Mouse (Mus musculus): ENCODE measurements around the gene Chst13. TPM values are rescaled to one million over a fixed set of nuclear protein-coding genes. Genes with fewer than 3 reads are reported as not detected.

Gene Chst13
- polyA plus RNA-seq, 1 experiment from 2014 or later = 0.17 TPM

DNA sequence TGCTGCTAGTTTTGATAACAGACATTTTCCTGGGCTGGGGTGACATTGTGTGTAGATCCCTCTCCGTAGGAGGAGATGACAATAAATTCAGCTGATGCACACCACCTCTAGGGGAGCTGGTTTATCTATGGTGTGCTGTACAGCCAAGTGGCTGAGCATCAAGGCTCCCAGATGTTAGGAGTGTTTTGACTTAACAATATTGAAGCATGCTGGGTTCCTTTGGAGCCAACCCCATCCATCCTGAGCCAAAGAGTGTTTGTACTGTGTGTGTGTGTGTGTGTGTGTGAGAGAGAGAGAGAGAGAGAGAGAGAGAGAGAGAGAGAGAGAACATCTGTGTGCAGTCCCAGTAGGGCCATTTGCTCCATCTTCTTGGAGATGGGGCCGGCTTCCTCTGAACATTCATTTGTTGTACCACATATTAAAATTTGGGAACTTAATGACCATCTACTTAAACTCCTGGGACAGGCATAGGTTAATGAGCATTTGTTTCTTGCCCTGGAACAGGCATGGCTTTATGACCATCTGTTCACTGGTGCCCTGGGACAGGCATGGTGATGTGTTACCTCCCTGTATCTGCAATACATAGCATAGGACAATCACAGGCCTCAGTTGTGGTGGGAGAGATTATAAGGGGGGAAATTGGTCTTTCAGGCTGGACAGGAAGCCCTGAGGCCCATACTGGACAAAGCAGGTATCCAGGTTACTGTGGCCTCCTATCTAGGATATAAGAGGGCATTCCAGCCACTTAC lies 7.3 kb downstream of the Chst13 start:
- ATAC-seq (ENCODE audit: low FRiP score) = no peak
- Histone ChIP-seq H3K4me2 (replicated peaks) (no peak overlapping the region), H3K27ac (no peak overlapping the region), H3K4me3 (no peak overlapping the region), H3K9ac (no peak overlapping the region), H3K9me3 (replicated peaks) (no peaks in the 10 kb centered on the region), H3K27me3 (no peaks in the 10 kb centered on the region), H3K4me1 (no peaks in the 10 kb centered on the region), H3K36me3 (no peaks in the 10 kb centered on the region)
- 79% methylated on average over 2 of the region's 2 CpGs for WGBS

DNA sequence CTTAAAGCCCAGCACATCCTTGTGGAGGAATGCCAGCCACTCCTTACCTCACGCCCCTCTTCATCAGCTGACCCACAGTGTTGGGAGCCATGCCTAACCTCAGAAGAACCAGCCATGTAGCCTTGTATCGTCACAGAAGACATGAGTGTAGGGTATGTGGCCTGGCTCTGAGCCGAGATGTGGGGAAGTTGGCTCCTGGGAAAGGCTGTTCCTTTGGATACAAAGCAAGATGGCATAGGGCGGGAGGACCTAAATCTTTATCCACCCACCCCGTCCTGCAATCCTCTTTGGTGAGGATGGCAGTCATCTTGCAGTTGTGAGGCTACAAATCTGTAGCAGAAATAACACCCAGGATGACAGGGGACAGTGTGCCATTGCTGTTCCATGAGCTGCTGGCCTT lies 9.0 kb downstream of the Chst13 start:
- no peak for ATAC-seq (ENCODE audit: low FRiP score)
- H3K4me1 ChIP-seq = no peaks in the 10 kb centered on the region
- no peak overlapping the region for H3K4me2 ChIP-seq (replicated peaks)
- no peak overlapping the region for H3K27ac ChIP-seq
- H3K9me3 ChIP-seq (replicated peaks) = no peaks in the 10 kb centered on the region
- no peak overlapping the region for H3K9ac ChIP-seq
- no peaks in the 10 kb centered on the region for H3K36me3 ChIP-seq
- 81% methylated on average over 5 of the region's 5 CpGs for WGBS
- no peaks in the 10 kb centered on the region for H3K27me3 ChIP-seq
- H3K4me3 ChIP-seq = no peak overlapping the region

DNA sequence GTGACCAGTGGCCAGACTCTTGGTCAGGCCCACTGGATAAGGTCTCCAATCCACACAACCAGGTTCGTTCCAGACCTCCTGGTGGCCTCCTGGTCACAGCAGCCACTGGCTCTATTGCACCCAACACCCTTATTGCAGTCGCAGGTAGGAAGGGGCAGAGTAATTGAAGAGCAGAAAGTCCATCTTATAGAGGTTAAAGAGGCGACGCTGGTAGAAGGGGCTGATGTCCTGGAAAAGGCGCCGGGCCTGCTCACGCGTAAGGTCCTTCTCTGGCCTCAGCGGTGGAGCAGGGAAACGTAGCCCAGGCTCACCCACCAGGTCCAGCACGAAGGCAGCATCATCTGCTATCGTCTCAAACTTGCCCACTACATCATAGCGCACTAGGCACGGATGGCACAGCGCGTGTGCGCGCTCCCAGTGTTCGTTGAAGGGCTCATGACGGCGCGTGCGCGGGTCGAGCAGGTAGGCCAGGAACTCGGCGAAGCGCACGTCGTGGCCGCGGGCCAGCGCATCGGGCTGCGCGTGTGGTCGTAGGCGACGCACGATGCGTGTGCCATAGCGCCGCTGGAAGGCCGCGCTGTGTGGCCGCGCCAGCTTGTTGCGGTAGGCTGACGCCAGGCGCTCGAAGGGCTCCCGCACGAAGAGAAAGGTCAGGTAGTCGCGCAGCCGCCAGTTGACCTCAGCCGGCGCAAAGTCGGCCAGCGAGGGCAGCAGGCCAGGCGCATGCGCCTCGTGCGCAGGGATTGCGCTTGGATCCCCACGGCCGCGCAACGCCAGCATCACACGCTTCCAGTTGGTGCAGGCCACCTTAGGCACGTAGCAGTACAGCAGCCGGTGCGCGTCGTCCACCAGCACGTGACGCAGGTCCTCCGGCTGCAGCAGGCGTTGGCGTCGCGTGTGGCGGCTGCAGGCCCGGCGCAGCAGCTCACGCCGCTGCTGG lies 15.9 kb downstream of the Chst13 start:
- no peak overlapping the region for H3K27ac ChIP-seq
- H3K9me3 ChIP-seq (replicated peaks) = peaks cover 11% of the 10 kb centered on the region
- 87% methylated on average over 87 of the region's 87 CpGs for WGBS
- ATAC-seq (ENCODE audit: low FRiP score) = no peak
- no peak overlapping the region for H3K9ac ChIP-seq
- no peak overlapping the region for H3K4me3 ChIP-seq
- H3K27me3 ChIP-seq = no peaks in the 10 kb centered on the region
- H3K4me2 ChIP-seq (replicated peaks) = no peak overlapping the region
- H3K36me3 ChIP-seq = no peaks in the 10 kb centered on the region
- no peaks in the 10 kb centered on the region for H3K4me1 ChIP-seq

DNA sequence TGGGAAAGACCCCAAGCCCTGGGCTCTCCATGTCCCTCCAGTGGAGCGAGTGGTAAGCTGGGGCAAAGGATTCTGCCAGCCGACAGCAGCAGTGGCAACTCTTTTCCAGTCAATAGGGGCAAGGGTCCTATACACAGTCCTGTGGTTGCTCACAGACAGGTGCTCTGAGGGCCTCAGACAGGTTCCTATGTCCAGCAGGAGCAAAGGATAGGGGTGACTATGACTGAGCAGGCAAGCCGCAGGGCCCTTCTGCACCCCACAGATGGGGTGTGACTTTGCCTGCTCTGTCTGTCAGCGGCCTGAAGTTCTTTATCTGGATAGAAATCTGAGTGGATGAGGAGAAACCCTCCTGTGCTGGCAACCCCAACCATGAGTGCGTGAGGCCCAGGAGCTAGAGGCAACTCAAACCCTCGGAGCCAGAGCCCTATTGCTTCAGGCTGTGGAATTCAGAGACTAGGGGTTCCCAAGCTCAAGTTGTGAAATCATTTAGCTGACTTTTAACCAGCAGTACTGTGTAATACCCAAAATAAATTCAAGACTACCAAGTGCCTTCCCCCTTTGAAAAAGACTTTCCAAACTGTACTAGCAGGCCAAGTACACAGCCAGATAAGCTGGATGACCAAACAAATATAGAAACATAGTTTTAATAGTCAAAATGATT lies 18.5 kb downstream of the Chst13 start:
- Histone ChIP-seq H3K27me3 (no peaks in the 10 kb centered on the region), H3K4me3 (no peak overlapping the region), H3K9me3 (replicated peaks) (peaks cover 11% of the 10 kb centered on the region), H3K4me2 (replicated peaks) (no peak overlapping the region), H3K27ac (no peak overlapping the region), H3K9ac (no peak overlapping the region), H3K36me3 (no peaks in the 10 kb centered on the region), H3K4me1 (no peaks in the 10 kb centered on the region)
- ATAC-seq (ENCODE audit: low FRiP score) = no peak
- 83% methylated on average over 6 of the region's 6 CpGs for WGBS

DNA sequence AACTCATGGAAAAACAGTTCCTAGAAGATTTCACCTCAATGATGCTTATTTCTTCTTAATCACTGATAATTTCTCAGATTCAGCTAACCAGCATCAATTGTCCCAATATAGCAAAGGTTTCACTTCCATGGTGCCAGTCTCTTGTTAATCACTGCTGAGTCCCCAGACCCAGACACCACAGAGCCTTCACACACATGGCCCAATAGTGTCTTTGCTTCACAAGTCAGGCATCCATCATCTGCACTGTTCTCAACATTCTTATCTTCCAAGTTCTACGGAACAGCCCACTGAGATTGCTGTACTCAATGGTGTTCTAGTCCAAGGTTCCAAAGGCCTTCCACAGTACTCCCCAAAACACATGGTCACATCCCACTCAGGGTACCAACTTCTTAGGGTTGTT lies 24.1 kb downstream of the Chst13 start, which contains the start of gene BC048671:
Gene BC048671 (plus strand): TSS at position 301 of the 400 bp plus-strand sequence.
- WGBS = 97% methylated on average over 1 of the region's 1 CpGs
- no peaks in the 10 kb centered on the region for H3K27me3 ChIP-seq
- ATAC-seq (ENCODE audit: low FRiP score) = no peak
- no peaks in the 10 kb centered on the region for H3K4me1 ChIP-seq
- no peak within 1 kb of the TSS for H3K4me3 ChIP-seq
- no peaks in the 10 kb centered on the region for H3K9me3 ChIP-seq (replicated peaks)
- H3K4me2 ChIP-seq (replicated peaks) = no peak within 1 kb of the TSS
- no peak within 1 kb of the TSS for H3K27ac ChIP-seq
- H3K36me3 ChIP-seq = no peaks in the 10 kb centered on the region
- H3K9ac ChIP-seq = no peak within 1 kb of the TSS

DNA sequence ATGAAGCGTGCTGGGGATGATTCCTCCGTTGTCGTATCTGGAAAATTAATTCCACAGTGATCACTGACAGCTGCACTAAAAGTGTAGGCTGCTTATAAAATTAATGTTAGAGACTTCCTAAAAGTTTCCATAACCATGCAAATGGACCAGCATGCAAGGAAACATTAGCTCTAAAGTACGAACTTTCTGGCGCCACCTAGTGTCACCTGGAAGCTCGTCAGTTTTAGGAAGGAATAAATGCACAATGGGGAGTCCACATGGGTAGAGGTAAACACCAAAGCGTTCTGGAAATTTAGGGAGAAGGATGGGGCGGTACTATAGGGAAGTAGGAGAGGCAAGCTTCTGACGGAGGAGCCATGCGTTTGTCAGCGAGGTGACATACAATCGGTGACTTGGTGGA lies 36.7 kb downstream of the Chst13 start:
- no peak for ATAC-seq (ENCODE audit: low FRiP score)
- Histone ChIP-seq H3K4me2 (replicated peaks) (no peak overlapping the region), H3K27me3 (no peaks in the 10 kb centered on the region), H3K4me1 (no peaks in the 10 kb centered on the region), H3K9me3 (replicated peaks) (peaks cover 7% of the 10 kb centered on the region), H3K4me3 (no peak overlapping the region), H3K36me3 (no peaks in the 10 kb centered on the region), H3K9ac (no peak overlapping the region), H3K27ac (no peak overlapping the region)
- 59% methylated on average over 12 of the region's 12 CpGs for WGBS

Other genes starting within 250 kb of the Chst13 start
- gene Vmn1r49, start 246.7 kb downstream of the Chst13 start, polyA plus RNA-seq (2016; fragmentation: Nextera tagmentation; extraction: Ambion mirVana) = not detected in 2 replicates
- gene Vmn1r50, start 223.8 kb downstream of the Chst13 start, polyA plus RNA-seq (2016; fragmentation: Nextera tagmentation; extraction: Ambion mirVana) = not detected in 2 replicates
- not detected in 2 replicates for gene Vmn1r51, start 202.6 kb downstream of the Chst13 start, polyA plus RNA-seq (2016; fragmentation: Nextera tagmentation; extraction: Ambion mirVana)
- not detected in 2 replicates for gene Vmn1r52, start 150.4 kb downstream of the Chst13 start, polyA plus RNA-seq (2016; fragmentation: Nextera tagmentation; extraction: Ambion mirVana)
- gene V1ra8, start 122.4 kb downstream of the Chst13 start, polyA plus RNA-seq (2016; fragmentation: Nextera tagmentation; extraction: Ambion mirVana) = not detected in 2 replicates
- gene Vmn1r53, start 100.7 kb downstream of the Chst13 start, polyA plus RNA-seq (2016; fragmentation: Nextera tagmentation; extraction: Ambion mirVana) = not detected in 2 replicates
- 0.08 TPM in 1 of 2 replicates, not detected in the other for gene Vmn1r54, start 78.9 kb downstream of the Chst13 start, polyA plus RNA-seq (2016; fragmentation: Nextera tagmentation; extraction: Ambion mirVana)
- gene BC048671, start 24.0 kb downstream of the Chst13 start, polyA plus RNA-seq (2016; fragmentation: Nextera tagmentation; extraction: Ambion mirVana) = not detected in 2 replicates
- gene Uroc1, start 8.1 kb upstream of the Chst13 start, polyA plus RNA-seq (2016; fragmentation: Nextera tagmentation; extraction: Ambion mirVana) = not detected in 2 replicates
- 13.0 and 16.4 TPM in 2 replicates for gene Zxdc, start 44.3 kb upstream of the Chst13 start, polyA plus RNA-seq (2016; fragmentation: Nextera tagmentation; extraction: Ambion mirVana)
- gene Cfap100, start 103.6 kb upstream of the Chst13 start, polyA plus RNA-seq (2016; fragmentation: Nextera tagmentation; extraction: Ambion mirVana) = 2.8 and 3.8 TPM in 2 replicates
- 6.3 and 6.9 TPM in 2 replicates for gene Klf15, start 137.4 kb upstream of the Chst13 start, polyA plus RNA-seq (2016; fragmentation: Nextera tagmentation; extraction: Ambion mirVana)
- 13.0 and 19.4 TPM in 2 replicates for gene Aldh1l1, start 161.2 kb upstream of the Chst13 start, polyA plus RNA-seq (2016; fragmentation: Nextera tagmentation; extraction: Ambion mirVana)

All from hindbrain, embryonic 12.5 days (tissue).